Mouse (Mus musculus): ENCODE measurements at regions not wholly inside any gene's neighbourhood (a gene's known extent, or its start where the extent isn't known, plus 50 kb on each side); places are given as distances from the start of the nearest gene placed in this dataset.
"Not testable (repeated sequence)": the region's sequence is repeated elsewhere in the genome, so short reads cannot be mapped to it uniquely, and the experiment has no call there.

- no peak for DNase-seq (ENCODE audit: low spot score in 2 of 2)
These were observed 286.6 kb upstream of the Got2 start for GRCm38 (mm10) chr8:96174996-96175395.

GRCm38 (mm10) chr8:96164933-96165332 lies 276.6 kb upstream of the Got2 start:
- no peak for DNase-seq (ENCODE audit: low spot score in 2 of 2)

GRCm38 (mm10) chr8:96159899-96160298 lies 271.6 kb upstream of the Got2 start:
- DNase-seq (ENCODE audit: low spot score in 2 of 2): no peak

GRCm38 (mm10) chr8:96152496-96153250 lies 264.3 kb upstream of the Got2 start:
- no peak for DNase-seq (ENCODE audit: low spot score in 2 of 2)

- DNase-seq (ENCODE audit: low spot score in 2 of 2): no peak
These were observed 263.7 kb upstream of the Got2 start for GRCm38 (mm10) chr8:96152056-96152455.

GRCm38 (mm10) chr8:96151065-96151472 lies 262.7 kb upstream of the Got2 start:
- no peak for DNase-seq (ENCODE audit: low spot score in 2 of 2)

GRCm38 (mm10) chr8:96132183-96132582 lies 243.8 kb upstream of the Got2 start:
- DNase-seq (ENCODE audit: low spot score in 2 of 2): no peak

GRCm38 (mm10) chr8:96128329-96128728 lies 240.0 kb upstream of the Got2 start:
- DNase-seq (ENCODE audit: low spot score in 2 of 2): no peak

GRCm38 (mm10) chr8:96100817-96101216 lies 212.5 kb upstream of the Got2 start:
- no peak for DNase-seq (ENCODE audit: low spot score in 2 of 2)

GRCm38 (mm10) chr8:96092931-96093330 lies 204.6 kb upstream of the Got2 start:
- no peak for DNase-seq (ENCODE audit: low spot score in 2 of 2)

GRCm38 (mm10) chr8:96090231-96090630 lies 201.9 kb upstream of the Got2 start:
- DNase-seq (ENCODE audit: low spot score in 2 of 2): no peak

GRCm38 (mm10) chr8:96068306-96068705 lies 180.0 kb upstream of the Got2 start:
- no peak for DNase-seq (ENCODE audit: low spot score in 2 of 2)

- DNase-seq (ENCODE audit: low spot score in 2 of 2): no peak
These were observed 159.3 kb upstream of the Got2 start for GRCm38 (mm10) chr8:96047686-96048085.

- DNase-seq (ENCODE audit: low spot score in 2 of 2): no peak
These were observed 154.0 kb upstream of the Got2 start for GRCm38 (mm10) chr8:96042335-96042734.

GRCm38 (mm10) chr8:96040216-96040615 lies 151.9 kb upstream of the Got2 start:
- no peak for DNase-seq (ENCODE audit: low spot score in 2 of 2)

- not testable (repeated sequence) for DNase-seq (ENCODE audit: low spot score in 2 of 2)
These were observed 130.4 kb upstream of the Got2 start for GRCm38 (mm10) chr8:96018742-96019141.

- DNase-seq (ENCODE audit: low spot score in 2 of 2): no peak
These were observed 123.7 kb upstream of the Got2 start for GRCm38 (mm10) chr8:96012002-96012401.

GRCm38 (mm10) chr8:95991826-95992463 lies 103.6 kb upstream of the Got2 start:
- no peak for DNase-seq (ENCODE audit: low spot score in 2 of 2)

GRCm38 (mm10) chr8:95988616-95989380 lies 100.5 kb upstream of the Got2 start:
- DNase-seq (ENCODE audit: low spot score in 2 of 2): no peak

GRCm38 (mm10) chr8:95987011-95987440 lies 98.7 kb upstream of the Got2 start:
- DNase-seq (ENCODE audit: low spot score in 2 of 2): no peak

- no peak for DNase-seq (ENCODE audit: low spot score in 2 of 2)
These were observed 98.1 kb upstream of the Got2 start for GRCm38 (mm10) chr8:95986410-95986809.

- no peak for DNase-seq (ENCODE audit: low spot score in 2 of 2)
These were observed 95.3 kb upstream of the Got2 start for GRCm38 (mm10) chr8:95983690-95984089.

All from gastrocnemius, adult 8-10 months (tissue).